Mouse (Mus musculus): ENCODE measurements around the gene Gm5767. TPM values are rescaled to one million over a fixed set of nuclear protein-coding genes. Genes with fewer than 3 reads are reported as not detected.

The Gm5767 gene
- not detected for polyA plus RNA-seq (2017; shearing (Covaris generic))

DNA sequence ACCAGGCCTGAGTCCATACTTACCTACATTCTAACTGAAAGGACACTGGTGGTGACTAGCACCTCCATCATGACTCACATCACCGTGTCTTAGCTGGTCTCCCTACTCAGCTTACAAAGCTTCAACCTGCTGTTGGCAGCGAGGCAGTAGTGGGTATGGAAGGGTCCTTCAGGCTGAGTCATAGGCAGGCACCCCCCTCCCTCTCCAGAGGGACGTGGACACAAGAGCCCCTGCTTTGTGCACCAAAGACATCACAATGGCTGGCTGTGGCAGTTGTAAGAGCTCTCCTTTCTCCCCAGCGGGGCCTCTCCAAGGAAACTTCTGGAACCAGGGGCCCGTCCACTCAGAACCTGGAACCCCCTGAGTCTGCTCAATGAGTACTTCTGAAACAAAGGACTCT lies at the start of gene Gm5767:
Gm5767 (plus strand) TSS at position 301 of the 400 bp plus-strand sequence.

GRCm38 (mm10) chr16:8637217-8638051 lies 43.1 kb upstream of the Gm5767 start, which contains the start of the genes Pmm2 and Tmem186:
Gene Pmm2, plus strand, starts transcription at chr16:8637674.
Gene Tmem186, minus strand, starts transcription at chr16:8637712.

DNA sequence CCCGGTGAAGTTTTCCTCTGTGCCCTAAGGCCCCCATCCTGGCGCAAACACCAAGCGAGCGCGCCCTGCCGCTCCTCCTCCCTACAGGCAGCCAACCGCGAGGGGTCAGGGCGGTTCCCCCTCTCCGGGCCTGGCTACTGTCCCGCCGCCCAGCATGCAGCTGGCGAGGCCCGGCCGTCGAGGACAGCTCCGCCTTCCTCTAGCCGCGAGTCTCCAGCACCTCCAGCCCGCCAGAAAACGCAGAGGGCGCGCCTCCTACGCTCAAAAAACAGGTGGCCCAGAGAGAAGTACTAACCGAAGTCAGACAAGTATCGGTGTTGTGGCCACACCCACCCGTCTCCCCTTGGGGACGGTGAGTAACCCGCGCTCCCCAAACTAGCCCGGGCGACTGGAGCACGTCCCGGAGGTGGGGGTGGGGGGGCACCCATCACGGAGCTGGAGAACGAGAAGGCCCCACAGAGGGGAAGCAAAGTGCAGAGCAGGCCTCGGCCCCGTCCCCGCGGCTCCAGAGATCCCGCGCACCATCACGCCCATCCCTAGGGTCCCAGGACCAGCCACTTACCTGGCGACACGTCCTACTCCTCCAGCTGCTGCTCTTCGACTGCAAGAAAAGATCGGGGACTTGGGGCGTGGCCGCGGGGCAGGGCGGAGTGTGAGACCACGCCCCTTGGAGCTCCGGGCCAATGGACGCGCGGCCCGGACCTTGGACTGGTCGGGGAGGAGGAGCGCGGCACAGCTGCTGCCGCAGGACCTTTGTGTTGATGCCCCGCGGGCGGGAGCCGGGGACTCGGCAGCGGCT lies 8.8 kb upstream of the Gm5767 start, which contains the start of gene Carhsp1:
Carhsp1 (minus strand) TSS at position 605 of the 799 bp plus-strand sequence.

Other genes with a start within 250 kb of the Gm5767 start
- 28.1 TPM for gene Mettl22, start 210.0 kb upstream of the Gm5767 start, polyA plus RNA-seq (2017; shearing (Covaris generic))
- 1.5 TPM for gene Abat, start 167.3 kb upstream of the Gm5767 start, polyA plus RNA-seq (2017; shearing (Covaris generic))
- 118 TPM for gene Pmm2, start 43.1 kb upstream of the Gm5767 start, polyA plus RNA-seq (2017; shearing (Covaris generic))
- gene Tmem186, start 43.1 kb upstream of the Gm5767 start, polyA plus RNA-seq (2017; shearing (Covaris generic)), result 19.9 TPM
- gene Carhsp1, start 8.6 kb upstream of the Gm5767 start, polyA plus RNA-seq (2017; shearing (Covaris generic)), result 23.1 TPM
- 16.3 TPM for gene Usp7, start 111.5 kb downstream of the Gm5767 start, polyA plus RNA-seq (2017; shearing (Covaris generic))
- 12.9 TPM for gene 1810013L24Rik, start 149.3 kb downstream of the Gm5767 start, polyA plus RNA-seq (2017; shearing (Covaris generic))